Mouse (Mus musculus): ENCODE measurements at regions not wholly inside any gene's neighbourhood (a gene's known extent, or its start where the extent isn't known, plus 50 kb on each side); places are given as distances from the start of the nearest gene placed in this dataset.

- Histone ChIP-seq H3K27me3 (replicated peaks) (no peaks in the 10 kb centered on the region), H3K4me1 (ENCODE audit: control insufficient read depth in 1 of 2, insufficient read depth in 2 of 2) (no peaks in the 10 kb centered on the region), H3K4me2 (ENCODE audit: insufficient read depth, low read depth, poor library complexity, severe bottlenecking) (no peak overlapping the region), H3K36me3 (replicated peaks in 1 of 2; ENCODE audit: control insufficient read depth in 1 of 2, insufficient read depth in 1 of 2, low read length in 1 of 2) (no peaks in the 10 kb centered on the region), H3K9me3 (replicated peaks; ENCODE audit: low read length) (no peaks in the 10 kb centered on the region), H3K27ac (ENCODE audit: insufficient read depth, low read depth) (no peak overlapping the region), H3K4me3 (replicated peaks in 1 of 3; ENCODE audit: low read depth in 2 of 3, low read length in 2 of 3, poor library complexity in 1 of 3) (no peak overlapping the region), H3K79me2 (replicated peaks; ENCODE audit: control insufficient read depth, extremely low read depth, insufficient read depth, poor library complexity, severe bottlenecking) (no peaks in the 10 kb centered on the region), H3K9ac (ENCODE audit: insufficient read depth, low read depth) (no peak overlapping the region)
- DNase-seq (ENCODE audit: extremely low read depth) = no peak
- dilution Hi-C loops (cut with MboI; ENCODE audit: extremely low pct_ligation_motif_present, extremely low pct_unique_long_range_greater_than_20kb, low sequenced_read_pairs) = no loop called here
- TF ChIP-seq USF1 (IDR thresholded peaks at IDR 0.05; ENCODE audit: low read depth, low read length) (no peak), ZC3H11A (IDR thresholded peaks at IDR 0.05; ENCODE audit: low read depth, low read length) (no peak), TCF12 (IDR thresholded peaks at IDR 0.05; ENCODE audit: low read depth, low read length) (no peak), POLR2A (IDR thresholded peaks at IDR 0.05; ENCODE audit: low read depth, low read length) (no peak), POLR2AphosphoS2 (IDR thresholded peaks at IDR 0.05; ENCODE audit: low read depth, low read length) (no peak), CHD2 (IDR thresholded peaks at IDR 0.05; ENCODE audit: low read length) (no peak), HCFC1 (IDR thresholded peaks at IDR 0.05; ENCODE audit: low read depth, low read length) (no peak), UBTF (IDR thresholded peaks at IDR 0.05; ENCODE audit: low read depth, low read length) (no peak), ZNF384 (IDR thresholded peaks at IDR 0.05; ENCODE audit: low read depth, low read length) (no peak), ELF1 (IDR thresholded peaks at IDR 0.05; ENCODE audit: low read depth, low read length) (no peak), ZKSCAN1 (IDR thresholded peaks at IDR 0.05; ENCODE audit: borderline replicate concordance, low read depth, low read length) (no peak), SMC3 (IDR thresholded peaks at IDR 0.05; ENCODE audit: low read depth, low read length) (no peak), MYC (IDR thresholded peaks at IDR 0.05; ENCODE audit: low read depth, low read length) (no peak), ETS1 (conservative IDR thresholded peaks at IDR 0.05; ENCODE audit: low read depth, low read length) (no peak), ZMIZ1 (IDR thresholded peaks at IDR 0.05; ENCODE audit: low read depth, low read length) (no peak), MEF2A (IDR thresholded peaks at IDR 0.05; ENCODE audit: borderline replicate concordance, low read depth, low read length) (no peak), E2F4 (IDR thresholded peaks at IDR 0.05; ENCODE audit: insufficient replicate concordance, low read depth, low read length) (no peak), TBP (conservative IDR thresholded peaks at IDR 0.05; ENCODE audit: low read depth, low read length) (no peak)
- in situ Hi-C loops (cut with MboI; ENCODE audit: low pct_ligation_motif_present, low pct_unique_long_range_greater_than_20kb, low sequenced_read_pairs) = no loop called here
Observed at GRCm38 (mm10) chr9:51422553-51422952, 93.8 kb upstream of the 1810046K07Rik start.

GRCm38 (mm10) chr9:51423341-51423740 is 94.6 kb upstream of the 1810046K07Rik start:
- in situ Hi-C loops (cut with MboI; ENCODE audit: low pct_ligation_motif_present, low pct_unique_long_range_greater_than_20kb, low sequenced_read_pairs) = no loop called here
- DNase-seq (ENCODE audit: extremely low read depth) = no peak

More at GRCm38 (mm10) chr9:51423341-51423740, 94.6 kb upstream of the 1810046K07Rik start:
- H3K4me1 ChIP-seq (ENCODE audit: control insufficient read depth in 1 of 2, insufficient read depth in 2 of 2) = no peaks in the 10 kb centered on the region
- no peak overlapping the region for H3K4me2 ChIP-seq (ENCODE audit: insufficient read depth, low read depth, poor library complexity, severe bottlenecking)
- H3K36me3 ChIP-seq (replicated peaks in 1 of 2; ENCODE audit: control insufficient read depth in 1 of 2, insufficient read depth in 1 of 2, low read length in 1 of 2) = no peaks in the 10 kb centered on the region
- H3K27ac ChIP-seq (ENCODE audit: insufficient read depth, low read depth) = no peak overlapping the region
- dilution Hi-C loops (cut with MboI; ENCODE audit: extremely low pct_ligation_motif_present, extremely low pct_unique_long_range_greater_than_20kb, low sequenced_read_pairs) = no loop called here
- H3K27me3 ChIP-seq (replicated peaks) = no peaks in the 10 kb centered on the region
- H3K9ac ChIP-seq (ENCODE audit: insufficient read depth, low read depth) = no peak overlapping the region
- H3K79me2 ChIP-seq (replicated peaks; ENCODE audit: control insufficient read depth, extremely low read depth, insufficient read depth, poor library complexity, severe bottlenecking) = no peaks in the 10 kb centered on the region
- H3K4me3 ChIP-seq (replicated peaks in 1 of 3; ENCODE audit: low read depth in 2 of 3, low read length in 2 of 3, poor library complexity in 1 of 3) = no peak overlapping the region
- peaks cover 2% of the 10 kb centered on the region for H3K9me3 ChIP-seq (replicated peaks; ENCODE audit: low read length)
- TF ChIP-seq USF1 (IDR thresholded peaks at IDR 0.05; ENCODE audit: low read depth, low read length) = no peak
- TF ChIP-seq ZC3H11A (IDR thresholded peaks at IDR 0.05; ENCODE audit: low read depth, low read length) = no peak
- no peak for TF ChIP-seq GABPA (IDR thresholded peaks at IDR 0.05; ENCODE audit: insufficient replicate concordance, low read depth, low read length)
- TF ChIP-seq MAZ (IDR thresholded peaks at IDR 0.05; ENCODE audit: low read depth, low read length) = no peak
